Mouse (Mus musculus) bone marrow macrophage, adult 2 months (primary cell): ENCODE measurements around the gene Ndufv3.

Source experiments
- CTCF ChIP-seq: IDR thresholded peaks from 2 replicates; pipeline ENCODE4 v1.5.1; 2012; ENCODE audit warnings: low read depth, mild to moderate bottlenecking, low read length, moderate library complexity
- POLR2A ChIP-seq: IDR thresholded peaks from 2 replicates; pipeline ENCODE4 v1.6.1; 2012; ENCODE audit warnings: mild to moderate bottlenecking, low read depth, low read length, borderline replicate concordance

GRCm38 (mm10) chr17:31580344-31580743 is 60.4 kb downstream of the Ndufv3 start:
- TF ChIP-seq POLR2A (no peak), CTCF (no peak)
